Mouse (Mus musculus) myocyte (in vitro differentiated cells): ENCODE measurements at regions not wholly inside any gene's neighbourhood (a gene's known extent, or its start where the extent isn't known, plus 50 kb on each side); places are given as distances from the start of the nearest gene placed in this dataset.

Experiments used
- H3K27me3 ChIP-seq: one replicate; pipeline ENCODE4 v1.6.1; 2011; ENCODE audit not compliant: control insufficient read depth, insufficient read depth, insufficient read length
- H3K36me3 ChIP-seq: one replicate; pipeline ENCODE4 v1.6.1; 2011; ENCODE audit not compliant: control insufficient read depth, insufficient read depth
- H3K4me2 ChIP-seq: one replicate; pipeline ENCODE4 v1.6.1; 2011; ENCODE audit warnings: low read depth, control low read depth
- H3K4me3 ChIP-seq: one replicate; pipeline ENCODE4 v1.5.1; 2011; ENCODE audit warnings: mild to moderate bottlenecking, control low read depth, moderate library complexity
- H3K79me2 ChIP-seq: one replicate; pipeline ENCODE4 v1.6.1; 2011; ENCODE audit not compliant: control insufficient read depth, insufficient read depth
- H3ac ChIP-seq: one replicate; pipeline ENCODE4 v1.6.1; 2011; ENCODE audit not compliant: control insufficient read depth, insufficient read length
- CEBPB ChIP-seq: IDR thresholded peaks from 2 replicates; pipeline ENCODE4 v1.6.1; 2011; ENCODE audit warnings: mild to moderate bottlenecking, moderate library complexity; ENCODE audit not compliant: poor library complexity, insufficient read depth, severe bottlenecking
- E2F4 ChIP-seq: IDR thresholded peaks from one replicate; pipeline ENCODE4 v1.6.1; 2011; ENCODE audit warnings: mild to moderate bottlenecking, control low read depth, moderate library complexity; ENCODE audit not compliant: insufficient read depth
- MAX ChIP-seq: IDR thresholded peaks from one replicate; pipeline ENCODE4 v1.6.1; 2011; ENCODE audit warnings: low read depth, mild to moderate bottlenecking, control low read depth
- MYOD1 ChIP-seq, 3 experiments: IDR thresholded peaks; one replicate each; pipeline ENCODE4 v1.6.1; 2011; ENCODE audit warnings: control low read depth in 2 of 3, low read depth in 2 of 3, mild to moderate bottlenecking in 2 of 3, moderate library complexity in 1 of 3; ENCODE audit not compliant: insufficient read length in 2 of 3, control insufficient read depth in 1 of 3
- MYOG ChIP-seq, 3 experiments: IDR thresholded peaks; one replicate each; pipeline ENCODE4 v1.6.1; 2011; ENCODE audit warnings: control low read depth in 2 of 3, low read depth in 2 of 3, mild to moderate bottlenecking in 2 of 3; ENCODE audit not compliant: insufficient read length in 2 of 3, control insufficient read depth in 1 of 3, insufficient read depth in 1 of 3
- POLR2A ChIP-seq: IDR thresholded peaks from one replicate; pipeline ENCODE4 v1.6.1; 2011; ENCODE audit warnings: low read depth, mild to moderate bottlenecking, control low read depth, moderate library complexity; ENCODE audit not compliant: insufficient read length
- POLR2AphosphoS2 ChIP-seq: IDR thresholded peaks from one replicate; pipeline ENCODE4 v1.6.1; 2011; ENCODE audit warnings: low read depth, control low read depth; ENCODE audit not compliant: insufficient read length
- REST ChIP-seq: IDR thresholded peaks from one replicate; pipeline ENCODE4 v1.6.1; 2011; ENCODE audit warnings: mild to moderate bottlenecking, control low read depth, moderate library complexity; ENCODE audit not compliant: insufficient read depth, insufficient read length
- SRF ChIP-seq: IDR thresholded peaks from one replicate; pipeline ENCODE4 v1.6.1; 2011; ENCODE audit warnings: low read depth; ENCODE audit not compliant: control insufficient read depth, insufficient read length
- TCF12 ChIP-seq: IDR thresholded peaks from one replicate; pipeline ENCODE4 v1.6.1; 2011; ENCODE audit warnings: mild to moderate bottlenecking, control low read depth; ENCODE audit not compliant: poor library complexity, insufficient read depth, severe bottlenecking
- TCF3 ChIP-seq: IDR thresholded peaks from one replicate; pipeline ENCODE4 v1.6.1; 2011; ENCODE audit warnings: low read depth, control low read depth; ENCODE audit not compliant: insufficient read length
- USF1 ChIP-seq: IDR thresholded peaks from one replicate; pipeline ENCODE4 v1.6.1; 2011; ENCODE audit warnings: low read depth, mild to moderate bottlenecking, control low read depth, moderate library complexity

DNA sequence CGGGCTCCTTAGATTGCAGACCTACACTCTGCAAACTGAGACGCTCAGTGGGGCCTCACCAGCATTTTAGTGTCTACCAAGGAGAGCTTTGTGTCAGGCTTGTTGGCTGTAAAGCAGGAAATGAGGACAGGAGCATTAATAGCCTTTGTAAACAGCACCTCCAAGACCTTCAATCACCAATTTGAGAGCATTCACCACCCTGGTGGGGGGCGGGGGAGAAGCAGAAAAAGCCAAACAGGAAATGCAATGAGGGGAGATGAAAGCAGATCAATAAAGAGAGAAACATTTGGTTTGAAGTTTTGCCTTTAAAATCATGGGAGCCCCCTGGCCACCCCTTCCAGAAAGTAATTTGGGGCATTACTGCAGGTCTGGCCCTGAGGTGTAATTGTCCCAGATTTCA, 497.3 kb upstream of the Sall1 start:
- H3K36me3 ChIP-seq, result no peaks in the 10 kb centered on the region
- no peak overlapping the region for H3ac ChIP-seq
- no peak overlapping the region for H3K4me2 ChIP-seq
- H3K27me3 ChIP-seq, result no peaks in the 10 kb centered on the region
- no peak for TF ChIP-seq TCF3
- TF ChIP-seq POLR2A, result no peak
- TF ChIP-seq POLR2AphosphoS2, result no peak
- no peak for TF ChIP-seq REST
- TF ChIP-seq TCF12, result no peak
- no peak for TF ChIP-seq MAX
- TF ChIP-seq SRF, result no peak
- no peak for TF ChIP-seq MYOD1 (IDR thresholded peaks at IDR 0.05; ENCODE audit: control insufficient read depth in 1 of 3, insufficient read length in 2 of 3, low read depth in 2 of 3)
- H3K79me2 ChIP-seq, result no peaks in the 10 kb centered on the region
- H3K4me3 ChIP-seq, result no peak overlapping the region

DNA sequence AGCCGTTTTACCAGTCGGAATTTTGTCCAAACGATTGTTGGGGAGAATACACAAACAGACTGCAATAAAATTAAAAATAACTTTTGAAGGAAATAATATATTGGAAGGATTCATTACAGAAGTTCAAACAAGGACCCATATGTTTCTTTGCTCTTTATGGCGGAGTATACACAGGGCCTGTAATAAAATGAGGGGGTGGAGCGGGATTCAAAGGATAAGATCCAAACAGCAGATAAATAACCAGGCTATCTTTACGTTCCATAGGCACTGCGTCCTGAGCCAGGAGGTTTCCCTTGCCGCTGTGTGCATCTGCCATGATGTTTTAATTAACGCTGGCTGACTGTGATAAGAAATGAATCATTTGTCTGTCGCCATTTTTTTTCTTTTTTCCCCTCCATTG, 490.6 kb upstream of the Sall1 start:
- no peaks in the 10 kb centered on the region for H3K36me3 ChIP-seq
- TF ChIP-seq MYOG (IDR thresholded peaks at IDR 0.05; ENCODE audit: control insufficient read depth in 1 of 3, insufficient read depth in 1 of 3, insufficient read length in 2 of 3, low read depth in 2 of 3) (no peak), E2F4 (no peak), SRF (no peak), MYOD1 (IDR thresholded peaks at IDR 0.05; ENCODE audit: control insufficient read depth in 1 of 3, insufficient read length in 2 of 3, low read depth in 2 of 3) (no peak)
- no peak overlapping the region for H3K4me3 ChIP-seq
- no peaks in the 10 kb centered on the region for H3K79me2 ChIP-seq
- no peaks in the 10 kb centered on the region for H3K27me3 ChIP-seq
- no peak overlapping the region for H3K4me2 ChIP-seq
- H3ac ChIP-seq, result no peak overlapping the region

DNA sequence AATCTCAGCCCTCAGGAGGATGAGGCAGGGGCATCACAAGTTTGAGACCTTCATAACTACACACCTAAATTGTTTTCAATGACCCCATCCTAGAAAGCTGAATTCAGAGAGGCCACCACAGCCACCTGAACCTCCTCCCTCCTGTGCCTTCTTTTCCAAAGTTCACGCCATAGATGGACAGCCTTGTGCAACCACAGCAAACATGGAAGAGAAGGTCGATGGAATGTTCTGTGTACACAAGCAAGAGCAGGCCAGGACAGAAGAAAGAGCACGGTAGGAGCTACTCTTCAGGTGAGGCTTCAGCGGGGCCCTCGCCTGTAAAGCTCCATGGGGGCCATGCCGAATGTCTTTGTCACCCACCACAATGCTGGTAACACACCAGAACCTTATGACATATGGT, 481.1 kb upstream of the Sall1 start:
- TF ChIP-seq MAX (no peak), USF1 (no peak), POLR2A (no peak)
- no peak overlapping the region for H3K4me3 ChIP-seq
- no peak overlapping the region for H3ac ChIP-seq
- H3K36me3 ChIP-seq, result no peaks in the 10 kb centered on the region
- H3K27me3 ChIP-seq, result no peaks in the 10 kb centered on the region
- H3K79me2 ChIP-seq, result no peaks in the 10 kb centered on the region
- H3K4me2 ChIP-seq, result no peak overlapping the region

DNA sequence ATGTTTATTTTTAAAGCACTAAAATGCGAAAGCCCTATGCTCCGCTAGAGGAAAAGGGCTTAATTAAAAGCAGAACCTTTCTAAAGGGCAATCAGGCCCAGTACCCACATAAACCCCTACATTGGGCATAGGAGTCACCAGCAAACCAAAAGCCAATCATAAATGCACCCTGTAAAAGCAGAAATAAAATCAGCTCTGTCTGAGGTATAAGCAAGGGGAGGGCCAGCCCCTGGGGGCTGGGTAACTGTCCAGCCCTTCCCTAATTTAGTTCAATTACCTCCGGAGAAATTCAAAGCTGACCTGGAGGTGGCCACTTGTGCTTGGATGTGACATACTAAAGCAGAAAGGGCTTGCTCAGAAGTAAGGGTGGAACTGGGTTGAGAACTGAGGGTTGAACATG, 479.4 kb upstream of the Sall1 start:
- Histone ChIP-seq H3ac (no peak overlapping the region), H3K27me3 (no peaks in the 10 kb centered on the region), H3K79me2 (no peaks in the 10 kb centered on the region), H3K36me3 (no peaks in the 10 kb centered on the region), H3K4me3 (no peak overlapping the region), H3K4me2 (no peak overlapping the region)
- no peak for TF ChIP-seq MYOD1 (IDR thresholded peaks at IDR 0.05; ENCODE audit: control insufficient read depth in 1 of 3, insufficient read length in 2 of 3, low read depth in 2 of 3)
- TF ChIP-seq TCF3, result no peak
- TF ChIP-seq REST, result no peak
- TF ChIP-seq USF1, result no peak
- no peak for TF ChIP-seq POLR2AphosphoS2
- TF ChIP-seq TCF12, result no peak
- TF ChIP-seq MAX, result no peak
- no peak for TF ChIP-seq E2F4
- no peak for TF ChIP-seq POLR2A
- TF ChIP-seq SRF, result no peak
- no peak for TF ChIP-seq CEBPB
- TF ChIP-seq MYOG (IDR thresholded peaks at IDR 0.05; ENCODE audit: control insufficient read depth in 1 of 3, insufficient read depth in 1 of 3, insufficient read length in 2 of 3, low read depth in 2 of 3), result no peak

DNA sequence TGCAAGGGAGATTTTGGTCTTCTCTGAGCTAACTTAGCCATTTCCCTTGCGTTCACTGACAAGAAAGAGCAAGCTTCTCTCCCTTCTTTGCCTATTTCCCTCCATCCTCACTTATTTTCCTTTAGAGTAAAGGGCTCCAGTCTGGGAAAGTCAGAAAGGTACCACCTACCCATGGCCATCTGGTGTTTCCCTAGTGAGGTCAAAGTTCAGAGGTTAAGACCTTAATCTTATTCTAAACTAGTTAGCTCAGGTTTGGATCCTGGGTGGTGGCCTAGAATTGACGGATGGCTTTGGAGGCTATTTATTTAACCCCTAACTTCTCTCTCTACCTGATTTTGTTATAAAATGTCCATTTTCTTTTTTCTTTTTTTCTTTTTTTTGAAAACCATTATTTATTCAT, 472.6 kb upstream of the Sall1 start:
- Histone ChIP-seq H3K4me3 (no peak overlapping the region), H3K27me3 (no peaks in the 10 kb centered on the region), H3ac (no peak overlapping the region), H3K4me2 (no peak overlapping the region), H3K36me3 (no peaks in the 10 kb centered on the region), H3K79me2 (no peaks in the 10 kb centered on the region)
- no peak for TF ChIP-seq POLR2A
- TF ChIP-seq TCF3, result no peak
- no peak for TF ChIP-seq MAX
- no peak for TF ChIP-seq MYOG (IDR thresholded peaks at IDR 0.05; ENCODE audit: control insufficient read depth in 1 of 3, insufficient read depth in 1 of 3, insufficient read length in 2 of 3, low read depth in 2 of 3)
- TF ChIP-seq CEBPB, result no peak
- no peak for TF ChIP-seq SRF
- no peak for TF ChIP-seq REST
- no peak for TF ChIP-seq POLR2AphosphoS2
- TF ChIP-seq TCF12, result no peak
- no peak for TF ChIP-seq MYOD1 (IDR thresholded peaks at IDR 0.05; ENCODE audit: control insufficient read depth in 1 of 3, insufficient read length in 2 of 3, low read depth in 2 of 3)
- no peak for TF ChIP-seq USF1
